Mouse (Mus musculus) cerebellum, postnatal 25 days (tissue): ENCODE measurements around the gene Tnc.
A peak's percentile ranks its signal among the peaks of the same experiment; 100 is the strongest.
"Not testable (repeated sequence)": the region's sequence is repeated elsewhere in the genome, so short reads cannot be mapped to it uniquely, and the experiment has no call there.

Experiments
- DNase-seq, 2 experiments: peaks; one replicate each; pipeline ENCODE4 v3.0.0; 2021; ENCODE audit warnings: mixed read lengths in 2 of 2

Gene Tnc

GRCm38 (mm10) chr4:63961858-63962468, 84.9 kb downstream of the Tnc start:
- DNase-seq: no peak

GRCm38 (mm10) chr4:63958601-63959000, 88.2 kb downstream of the Tnc start:
- no peak for DNase-seq

- DNase-seq: no peak
Measured at GRCm38 (mm10) chr4:63950054-63950453, 96.8 kb downstream of the Tnc start.

GRCm38 (mm10) chr4:63948688-63949073, 98.1 kb downstream of the Tnc start:
- not testable (repeated sequence) for DNase-seq

- peak; percentile 58 to 74 for DNase-seq
Measured at GRCm38 (mm10) chr4:63948066-63948687, 98.6 kb downstream of the Tnc start.

GRCm38 (mm10) chr4:63943813-63944212, 103.0 kb downstream of the Tnc start:
- no peak for DNase-seq

- DNase-seq: no peak
Measured at GRCm38 (mm10) chr4:63942875-63943274, 103.9 kb downstream of the Tnc start.

- DNase-seq: no peak
Measured at GRCm38 (mm10) chr4:63941420-63941819, 105.4 kb downstream of the Tnc start.

GRCm38 (mm10) chr4:63939428-63939827, 107.4 kb downstream of the Tnc start:
- DNase-seq: no peak

- no peak for DNase-seq
Measured at GRCm38 (mm10) chr4:63935960-63936359, 110.9 kb downstream of the Tnc start.

- no peak for DNase-seq
Measured at GRCm38 (mm10) chr4:63935314-63935713, 111.5 kb downstream of the Tnc start.

- no peak for DNase-seq
Measured at GRCm38 (mm10) chr4:63930863-63931262, 116.0 kb downstream of the Tnc start.

GRCm38 (mm10) chr4:63929490-63929889, 117.3 kb downstream of the Tnc start:
- no peak for DNase-seq

GRCm38 (mm10) chr4:63928192-63928591, 118.6 kb downstream of the Tnc start:
- DNase-seq: no peak

- no peak for DNase-seq
Measured at GRCm38 (mm10) chr4:63917181-63917580, 129.6 kb downstream of the Tnc start.

GRCm38 (mm10) chr4:63916753-63917152, 130.1 kb downstream of the Tnc start:
- DNase-seq: no peak

GRCm38 (mm10) chr4:63916288-63916687, 130.5 kb downstream of the Tnc start:
- DNase-seq: no peak
